Mouse (Mus musculus): ENCODE measurements around the gene Akna. TPM values are rescaled to one million over a fixed set of nuclear protein-coding genes. Genes with fewer than 3 reads are reported as not detected.
A peak's percentile ranks its signal among the peaks of the same experiment; 100 is the strongest.

The Akna gene
- total RNA-seq, 2 experiments from 2014 or later: 2.1 to 2.4 TPM

DNA sequence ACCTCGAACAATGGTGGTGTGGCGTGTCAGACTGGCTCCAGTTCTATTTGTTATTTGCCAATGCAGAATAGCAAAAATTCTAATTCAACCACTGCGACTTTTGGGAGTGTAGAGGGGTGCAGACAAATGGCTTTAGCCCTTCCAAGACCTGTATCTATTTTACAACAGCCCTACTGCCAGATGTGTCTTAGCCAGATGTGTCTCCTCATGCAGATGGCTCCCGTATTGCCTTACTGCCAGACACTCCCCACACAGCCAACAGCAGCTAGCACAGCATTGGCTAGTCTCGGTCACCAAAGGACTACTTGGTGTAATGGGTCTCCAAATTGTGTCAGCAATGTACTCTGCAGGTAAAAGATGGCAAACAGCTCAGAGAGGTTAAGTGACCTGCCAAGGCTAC lies 8.1 kb upstream of the Akna start:
- DNase-seq: no peak
- intact Hi-C loops (cut with DNase I; ENCODE audit: low total_unique reads): no loop called here

- peak; percentile 95 for DNase-seq
- intact Hi-C loops (cut with DNase I; ENCODE audit: low total_unique reads): no loop called here
These were observed 7.4 kb upstream of the Akna start for GRCm38 (mm10) chr4:63410583-63410934.

- peak; percentile 82 for DNase-seq
- intact Hi-C loops (cut with DNase I; ENCODE audit: low total_unique reads): loop anchor here (2.0 kb wide), 1 partner anchor 39 kb away; no protein-coding TSS in a partner anchor
These were observed 6.9 kb upstream of the Akna start for GRCm38 (mm10) chr4:63409908-63410582.

DNA sequence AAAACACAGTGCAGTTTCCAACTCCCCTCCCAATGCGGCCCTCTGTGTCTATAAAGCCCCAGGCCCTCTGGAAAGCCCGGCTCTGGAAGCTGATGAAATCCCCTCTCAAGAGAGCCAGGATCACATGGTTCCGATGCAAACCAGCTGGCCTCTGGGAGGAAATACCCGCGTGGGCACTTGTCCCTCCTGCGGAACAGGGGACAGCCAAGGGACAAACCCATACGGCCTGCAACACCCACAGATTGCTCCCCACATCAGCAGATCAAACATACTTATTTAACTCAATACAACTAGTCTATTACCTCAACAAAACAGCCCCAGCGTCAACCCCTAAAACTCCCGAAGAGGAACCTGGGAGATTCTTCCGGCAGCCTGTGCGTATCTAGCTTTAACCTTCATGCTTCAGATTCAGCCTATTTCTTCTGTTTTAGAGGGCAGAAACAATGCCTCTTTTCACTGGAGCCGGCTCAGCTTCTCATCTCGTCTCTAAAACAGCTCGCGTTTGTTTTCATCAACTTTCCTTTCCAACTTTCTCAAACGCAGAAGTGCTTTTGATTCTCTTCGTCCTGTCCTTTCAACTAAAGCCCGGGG lies 6.3 kb upstream of the Akna start:
- DNase-seq: no peak

GRCm38 (mm10) chr4:63408649-63409048 lies 5.5 kb upstream of the Akna start:
- intact Hi-C loops (cut with DNase I; ENCODE audit: low total_unique reads): loop anchor here (2.0 kb wide), 1 partner anchor 38 kb away; no protein-coding TSS in a partner anchor

More for the DNA sequence above, 6.3 kb upstream of the Akna start:
- intact Hi-C loops (cut with DNase I; ENCODE audit: low total_unique reads): loop anchor here (2.0 kb wide), 1 partner anchor 39 kb away; no protein-coding TSS in a partner anchor

DNA sequence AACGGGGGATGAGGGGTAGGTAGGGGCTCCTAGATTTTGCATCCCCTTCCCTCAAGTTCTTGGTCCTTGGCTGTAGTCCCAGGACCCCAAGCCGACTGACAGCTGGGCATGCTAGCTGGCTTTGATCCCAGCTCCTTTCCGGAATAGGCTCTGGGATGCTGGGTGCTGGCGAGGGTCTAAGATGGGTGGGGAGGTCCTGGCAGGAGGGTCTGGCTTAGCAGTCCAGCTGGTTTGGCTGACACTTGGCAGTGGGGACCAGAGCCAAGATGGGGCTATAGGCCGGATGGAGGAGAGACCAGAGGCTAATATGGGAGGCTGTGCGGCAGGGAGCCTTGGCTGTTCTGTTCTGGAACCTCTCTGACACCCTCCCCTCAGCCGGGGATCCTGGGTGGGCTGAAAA lies 5.1 kb upstream of the Akna start:
- DNase-seq: no peak
- intact Hi-C loops (cut with DNase I; ENCODE audit: low total_unique reads): loop anchor here (2.0 kb wide), 1 partner anchor 37 kb away; no protein-coding TSS in a partner anchor

More at GRCm38 (mm10) chr4:63408649-63409048, 5.5 kb upstream of the Akna start:
- DNase-seq: peak; percentile 62

- no peak for DNase-seq
- intact Hi-C loops (cut with DNase I; ENCODE audit: low total_unique reads): no loop called here
These were observed 2.5 kb upstream of the Akna start for GRCm38 (mm10) chr4:63405683-63406082.

DNA sequence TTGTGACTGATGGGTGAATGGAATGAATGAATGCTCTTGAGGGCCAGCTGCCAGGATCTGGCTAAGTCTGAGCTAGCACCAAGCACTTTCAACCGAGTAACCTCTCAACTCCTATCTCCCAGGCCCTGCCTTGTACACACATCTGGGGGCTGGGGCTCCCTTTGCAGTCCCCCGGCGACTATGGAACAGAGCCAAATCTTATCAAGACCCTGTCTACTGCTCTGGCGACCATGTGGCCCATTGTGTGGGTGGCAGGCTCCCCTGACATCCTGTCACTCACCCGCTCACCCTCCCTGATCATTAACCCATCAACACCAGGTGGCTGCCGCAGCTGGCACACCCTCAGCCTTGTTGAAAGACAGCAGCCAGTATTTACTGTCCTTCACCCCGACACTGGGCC lies 1.9 kb upstream of the Akna start:
- DNase-seq: no peak
- intact Hi-C loops (cut with DNase I; ENCODE audit: low total_unique reads): no loop called here

GRCm38 (mm10) chr4:63404205-63404604 lies 1.1 kb upstream of the Akna start:
- no peak for DNase-seq
- intact Hi-C loops (cut with DNase I; ENCODE audit: low total_unique reads): no loop called here

DNA sequence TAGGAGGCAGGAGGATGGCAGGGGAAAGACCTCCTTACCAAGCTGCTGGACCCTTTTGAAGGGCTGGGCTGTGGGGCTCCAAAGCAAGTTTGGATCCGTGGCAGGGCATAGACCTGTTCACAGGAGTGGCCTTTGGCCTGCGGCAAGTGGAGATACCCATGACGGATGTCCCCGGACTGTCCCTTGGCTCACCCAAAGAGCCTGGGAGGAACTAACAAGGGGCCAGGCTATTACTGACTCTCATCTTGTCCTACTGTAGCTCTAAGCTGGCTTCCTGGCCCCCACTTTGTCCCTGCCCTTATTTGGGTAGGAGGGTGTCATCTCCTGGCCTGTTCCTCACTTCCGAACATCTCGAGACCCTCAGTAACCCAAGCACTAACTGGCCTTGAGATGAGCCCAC lies 596 bp downstream of the Akna start:
- intact Hi-C loops (cut with DNase I; ENCODE audit: low total_unique reads): no loop called here
- no peak for DNase-seq

- intact Hi-C loops (cut with DNase I; ENCODE audit: low total_unique reads): no loop called here
These were observed 1.1 kb downstream of the Akna start for GRCm38 (mm10) chr4:63402056-63402455.

GRCm38 (mm10) chr4:63401620-63402019 lies 1.5 kb downstream of the Akna start:
- no peak for DNase-seq
- intact Hi-C loops (cut with DNase I; ENCODE audit: low total_unique reads): no loop called here

More at GRCm38 (mm10) chr4:63402056-63402455, 1.1 kb downstream of the Akna start:
- no peak for DNase-seq

- intact Hi-C loops (cut with DNase I; ENCODE audit: low total_unique reads): no loop called here
- no peak for DNase-seq
These were observed 2.4 kb downstream of the Akna start for GRCm38 (mm10) chr4:63400541-63401306.

- intact Hi-C loops (cut with DNase I; ENCODE audit: low total_unique reads): no loop called here
These were observed 3.4 kb downstream of the Akna start for GRCm38 (mm10) chr4:63399691-63400270.

GRCm38 (mm10) chr4:63398854-63399609 lies 4.1 kb downstream of the Akna start:
- intact Hi-C loops (cut with DNase I; ENCODE audit: low total_unique reads): no loop called here

More at GRCm38 (mm10) chr4:63399691-63400270, 3.4 kb downstream of the Akna start:
- DNase-seq: no peak

GRCm38 (mm10) chr4:63397981-63398537 lies 5.1 kb downstream of the Akna start:
- intact Hi-C loops (cut with DNase I; ENCODE audit: low total_unique reads): no loop called here
- no peak for DNase-seq

More at GRCm38 (mm10) chr4:63398854-63399609, 4.1 kb downstream of the Akna start:
- DNase-seq: peak; percentile 76

GRCm38 (mm10) chr4:63391322-63391721 lies 11.8 kb downstream of the Akna start:
- intact Hi-C loops (cut with DNase I; ENCODE audit: low total_unique reads): no loop called here
- no peak for DNase-seq

GRCm38 (mm10) chr4:63389887-63390528 lies 13.1 kb downstream of the Akna start:
- no peak for DNase-seq
- intact Hi-C loops (cut with DNase I; ENCODE audit: low total_unique reads): no loop called here

All from gastrocnemius, postnatal 14 days (tissue).